Mouse (Mus musculus): ENCODE data around the gene Cpvl. TPM values are rescaled to one million over a fixed set of nuclear protein-coding genes. Genes with fewer than 3 reads are reported as not detected.

Cpvl gene
- polyA plus RNA-seq, 1 experiment from 2014 or later: 0.14 TPM

GRCm38 (mm10) chr6:53931605-53932004, 46.9 kb downstream of the Cpvl start:
- Histone ChIP-seq H3K27ac (peak overlapping the region; percentile 35; the same call in 1 of the 2 replicates), H3K4me2 (no peak overlapping the region), H3K36me3 (no peaks in the 10 kb centered on the region), H3K9me3 (no peaks in the 10 kb centered on the region), H3K4me3 (replicated peaks) (no peak overlapping the region), H3K9ac (replicated peaks) (no peak overlapping the region), H3K4me1 (replicated peaks) (peaks cover 18% of the 10 kb centered on the region), H3K27me3 (no peaks in the 10 kb centered on the region)
- ATAC-seq (ENCODE audit: insufficient number of reproducible peaks, insufficient read depth, low FRiP score, low TSS enrichment, low read depth): no peak
- WGBS: 13% methylated on average over 8 of the region's 8 CpGs

GRCm38 (mm10) chr6:53929858-53930257, 48.6 kb downstream of the Cpvl start:
- no peak overlapping the region for H3K27ac ChIP-seq
- H3K4me1 ChIP-seq (replicated peaks): peaks cover 18% of the 10 kb centered on the region
- no peak for ATAC-seq (ENCODE audit: insufficient number of reproducible peaks, insufficient read depth, low FRiP score, low TSS enrichment, low read depth)
- H3K4me2 ChIP-seq: no peak overlapping the region
- no peak overlapping the region for H3K9ac ChIP-seq (replicated peaks)
- H3K27me3 ChIP-seq: no peaks in the 10 kb centered on the region
- no peak overlapping the region for H3K4me3 ChIP-seq (replicated peaks)
- no peaks in the 10 kb centered on the region for H3K36me3 ChIP-seq
- 60% methylated on average over 4 of the region's 4 CpGs for WGBS
- no peaks in the 10 kb centered on the region for H3K9me3 ChIP-seq

GRCm38 (mm10) chr6:53926197-53926596, 52.3 kb downstream of the Cpvl start:
- Histone ChIP-seq H3K4me2 (no peak overlapping the region), H3K27ac (no peak overlapping the region), H3K36me3 (no peaks in the 10 kb centered on the region), H3K9me3 (no peaks in the 10 kb centered on the region), H3K4me3 (replicated peaks) (no peak overlapping the region), H3K4me1 (replicated peaks) (peaks cover 10% of the 10 kb centered on the region), H3K27me3 (no peaks in the 10 kb centered on the region), H3K9ac (replicated peaks) (no peak overlapping the region)
- 93% methylated on average over 2 of the region's 2 CpGs for WGBS
- no peak for ATAC-seq (ENCODE audit: insufficient number of reproducible peaks, insufficient read depth, low FRiP score, low TSS enrichment, low read depth)

- Histone ChIP-seq H3K9me3 (no peaks in the 10 kb centered on the region), H3K9ac (replicated peaks) (no peak overlapping the region), H3K4me2 (no peak overlapping the region), H3K27ac (no peak overlapping the region), H3K4me3 (replicated peaks) (no peak overlapping the region), H3K36me3 (no peaks in the 10 kb centered on the region), H3K4me1 (replicated peaks) (no peaks in the 10 kb centered on the region), H3K27me3 (no peaks in the 10 kb centered on the region)
- ATAC-seq (ENCODE audit: insufficient number of reproducible peaks, insufficient read depth, low FRiP score, low TSS enrichment, low read depth): no peak
- 68% methylated on average over 8 of the region's 8 CpGs for WGBS
These were observed 53.3 kb downstream of the Cpvl start for GRCm38 (mm10) chr6:53925192-53925591.

GRCm38 (mm10) chr6:53920041-53920440, 58.4 kb downstream of the Cpvl start:
- no peak overlapping the region for H3K27ac ChIP-seq
- ATAC-seq (ENCODE audit: insufficient number of reproducible peaks, insufficient read depth, low FRiP score, low TSS enrichment, low read depth): no peak
- WGBS: 88% methylated on average over 7 of the region's 7 CpGs
- no peaks in the 10 kb centered on the region for H3K9me3 ChIP-seq
- H3K4me2 ChIP-seq: no peak overlapping the region
- no peak overlapping the region for H3K9ac ChIP-seq (replicated peaks)
- H3K36me3 ChIP-seq: no peaks in the 10 kb centered on the region
- H3K4me3 ChIP-seq (replicated peaks): no peak overlapping the region
- H3K27me3 ChIP-seq: no peaks in the 10 kb centered on the region
- no peaks in the 10 kb centered on the region for H3K4me1 ChIP-seq (replicated peaks)

GRCm38 (mm10) chr6:53917026-53917558, 61.4 kb downstream of the Cpvl start:
- peaks cover 22% of the 10 kb centered on the region for H3K4me1 ChIP-seq (replicated peaks)
- no peak for ATAC-seq (ENCODE audit: insufficient number of reproducible peaks, insufficient read depth, low FRiP score, low TSS enrichment, low read depth)
- no peaks in the 10 kb centered on the region for H3K27me3 ChIP-seq
- no peak overlapping the region for H3K27ac ChIP-seq
- H3K4me2 ChIP-seq: no peak overlapping the region
- H3K9ac ChIP-seq (replicated peaks): no peak overlapping the region
- H3K36me3 ChIP-seq: no peaks in the 10 kb centered on the region
- no peak overlapping the region for H3K4me3 ChIP-seq (replicated peaks)
- H3K9me3 ChIP-seq: no peaks in the 10 kb centered on the region
- 94% methylated on average over 6 of the region's 6 CpGs for WGBS

GRCm38 (mm10) chr6:53915347-53915746, 63.1 kb downstream of the Cpvl start:
- H3K9me3 ChIP-seq: no peaks in the 10 kb centered on the region
- no peak for ATAC-seq (ENCODE audit: insufficient number of reproducible peaks, insufficient read depth, low FRiP score, low TSS enrichment, low read depth)
- H3K9ac ChIP-seq (replicated peaks): no peak overlapping the region
- no peak overlapping the region for H3K27ac ChIP-seq
- no peak overlapping the region for H3K4me3 ChIP-seq (replicated peaks)
- peaks cover 32% of the 10 kb centered on the region for H3K4me1 ChIP-seq (replicated peaks)
- no peaks in the 10 kb centered on the region for H3K27me3 ChIP-seq
- WGBS: 90% methylated on average over 3 of the region's 3 CpGs
- no peaks in the 10 kb centered on the region for H3K36me3 ChIP-seq
- H3K4me2 ChIP-seq: no peak overlapping the region

- no peak for ATAC-seq (ENCODE audit: insufficient number of reproducible peaks, insufficient read depth, low FRiP score, low TSS enrichment, low read depth)
- Histone ChIP-seq H3K27ac (0 out of 2 replicates have a peak overlapping the region, but pooled peaks have one; percentile 36), H3K4me2 (no peak overlapping the region), H3K27me3 (no peaks in the 10 kb centered on the region), H3K36me3 (no peaks in the 10 kb centered on the region), H3K4me3 (replicated peaks) (no peak overlapping the region), H3K9ac (replicated peaks) (no peak overlapping the region), H3K4me1 (replicated peaks) (peaks cover 38% of the 10 kb centered on the region), H3K9me3 (no peaks in the 10 kb centered on the region)
- WGBS: 9% methylated on average over 7 of the region's 7 CpGs
These were observed 65.3 kb downstream of the Cpvl start for GRCm38 (mm10) chr6:53913151-53913550.

- H3K9ac ChIP-seq (replicated peaks): no peak overlapping the region
- no peaks in the 10 kb centered on the region for H3K27me3 ChIP-seq
- WGBS: 15% methylated on average over 6 of the region's 6 CpGs
- no peaks in the 10 kb centered on the region for H3K36me3 ChIP-seq
- H3K4me2 ChIP-seq: no peak overlapping the region
- no peak for ATAC-seq (ENCODE audit: insufficient number of reproducible peaks, insufficient read depth, low FRiP score, low TSS enrichment, low read depth)
- peaks cover 46% of the 10 kb centered on the region for H3K4me1 ChIP-seq (replicated peaks)
- H3K4me3 ChIP-seq (replicated peaks): no peak overlapping the region
- no peaks in the 10 kb centered on the region for H3K9me3 ChIP-seq
- H3K27ac ChIP-seq: peak overlapping the region; percentile 59; the same call in 1 of the 2 replicates
These were observed 66.2 kb downstream of the Cpvl start for GRCm38 (mm10) chr6:53912112-53912782.

GRCm38 (mm10) chr6:53909986-53910385, 68.5 kb downstream of the Cpvl start:
- Histone ChIP-seq H3K4me3 (replicated peaks) (no peak overlapping the region), H3K27ac (no peak overlapping the region), H3K4me1 (replicated peaks) (peaks cover 66% of the 10 kb centered on the region), H3K36me3 (no peaks in the 10 kb centered on the region), H3K9me3 (no peaks in the 10 kb centered on the region), H3K4me2 (no peak overlapping the region), H3K27me3 (no peaks in the 10 kb centered on the region), H3K9ac (replicated peaks) (no peak overlapping the region)
- no peak for ATAC-seq (ENCODE audit: insufficient number of reproducible peaks, insufficient read depth, low FRiP score, low TSS enrichment, low read depth)
- WGBS: 58% methylated on average over 3 of the region's 3 CpGs

- no peak for ATAC-seq (ENCODE audit: insufficient number of reproducible peaks, insufficient read depth, low FRiP score, low TSS enrichment, low read depth)
- H3K4me1 ChIP-seq (replicated peaks): peaks cover 69% of the 10 kb centered on the region
- no peaks in the 10 kb centered on the region for H3K27me3 ChIP-seq
- H3K4me2 ChIP-seq: no peak overlapping the region
- no peak overlapping the region for H3K4me3 ChIP-seq (replicated peaks)
- no peaks in the 10 kb centered on the region for H3K9me3 ChIP-seq
- no peak overlapping the region for H3K9ac ChIP-seq (replicated peaks)
- H3K27ac ChIP-seq: no peak overlapping the region
- 16% methylated on average over 5 of the region's 5 CpGs for WGBS
- H3K36me3 ChIP-seq: no peaks in the 10 kb centered on the region
These were observed 69.0 kb downstream of the Cpvl start for GRCm38 (mm10) chr6:53909446-53909845.

- ATAC-seq (ENCODE audit: insufficient number of reproducible peaks, insufficient read depth, low FRiP score, low TSS enrichment, low read depth): no peak
- Histone ChIP-seq H3K27ac (0 out of 2 replicates have a peak overlapping the region, but pooled peaks have one; percentile 18), H3K36me3 (no peaks in the 10 kb centered on the region)
These were observed 71.6 kb downstream of the Cpvl start for GRCm38 (mm10) chr6:53906871-53907270.

More at GRCm38 (mm10) chr6:53906871-53907270, 71.6 kb downstream of the Cpvl start:
- Histone ChIP-seq H3K4me3 (replicated peaks) (no peak overlapping the region), H3K9ac (replicated peaks) (no peak overlapping the region), H3K27me3 (no peaks in the 10 kb centered on the region), H3K4me2 (no peak overlapping the region), H3K9me3 (no peaks in the 10 kb centered on the region), H3K4me1 (replicated peaks) (peaks cover 55% of the 10 kb centered on the region)
- 37% methylated on average over 4 of the region's 4 CpGs for WGBS
